13 mouse cellular contexts compared by ENCODE assay signal in genomic region chr4:130125164-130125563, GRCm38 (mm10). TPM values are rescaled to one million over a fixed set of nuclear protein-coding genes. Genes with fewer than 3 reads are reported as not detected.
"Had no signal": no experiment of that assay in that cellular context is flagged by ENCODE, and none has a peak within 500 bp of the region (broad histone marks: within the 10 kb centered on the region; RNA-seq: fewer than 3 reads in every experiment).

No protein-coding gene starts in this region.

- H3K4me3 ChIP-seq: left cerebral cortex, adult 2 months; limb, embryonic 15.5 days; liver, embryonic 12.5 days; midbrain, embryonic 12.5 days; stomach, embryonic 15.5 days had no signal

- H3K27me3 ChIP-seq: limb, embryonic 15.5 days; liver, embryonic 12.5 days; midbrain, embryonic 12.5 days; stomach, embryonic 15.5 days had no signal

- H3K4me1 ChIP-seq: midbrain, embryonic 12.5 days had no signal

- H3K9ac ChIP-seq: limb, embryonic 15.5 days; liver, embryonic 12.5 days; midbrain, embryonic 12.5 days; stomach, embryonic 15.5 days had no signal

- DNase-seq: right cerebral cortex, postnatal 14 days; thymus, adult 2 months; thymus, postnatal 25 days had no signal

- H3K27ac ChIP-seq: left cerebral cortex, adult 2 months; limb, embryonic 15.5 days; liver, embryonic 12.5 days; midbrain, embryonic 12.5 days; stomach, embryonic 15.5 days had no signal

- ATAC-seq: inflammation-experienced regulatory T-cells, adult 6 months; intestine, postnatal 0 days; liver, embryonic 12.5 days; midbrain, embryonic 16.5 days had no signal

- H3K4me2 ChIP-seq: limb, embryonic 15.5 days; liver, embryonic 12.5 days; midbrain, embryonic 12.5 days; stomach, embryonic 15.5 days had no signal

- H3K9me3 ChIP-seq: limb, embryonic 15.5 days; liver, embryonic 12.5 days; midbrain, embryonic 12.5 days; stomach, embryonic 15.5 days had no signal

RNA-seq across cellular contexts. Expression of gene Hcrtr1, which starts 14.0 kb away (rescaled TPM):
- total RNA-seq: megakaryocyte-erythroid progenitor cell, adult 5-6 weeks had no signal
- polyA plus RNA-seq: inflammation-experienced regulatory T-cells, adult 6 months; limb, embryonic 11.5 days; liver, embryonic 12.5 days had no signal

RNA-seq across cellular contexts. Expression of gene Tinagl1, which starts 49.8 kb away (rescaled TPM):
- polyA plus RNA-seq: inflammation-experienced regulatory T-cells, adult 6 months had no signal
